Mouse (Mus musculus): Measurements from ENCODE around the gene Trim50.

Trim50 gene

GRCm38 (mm10) chr5:135369787-135370654 lies 16.9 kb downstream of the Trim50 start, which contains the start of gene Nsun5:
Gene Nsun5 (plus strand): TSS chr5:135369953.
- peak; percentile 97 for DNase-seq (ENCODE audit: low read depth, low spot score)

- no peak for DNase-seq (ENCODE audit: low read depth, low spot score)
Observed at GRCm38 (mm10) chr5:135371195-135371594, 18.1 kb downstream of the Trim50 start.

GRCm38 (mm10) chr5:135373601-135374000 lies 20.5 kb downstream of the Trim50 start:
- DNase-seq (ENCODE audit: low read depth, low spot score): no peak

GRCm38 (mm10) chr5:135375167-135375566 lies 22.1 kb downstream of the Trim50 start:
- DNase-seq (ENCODE audit: low read depth, low spot score): no peak

GRCm38 (mm10) chr5:135376341-135376740 lies 23.2 kb downstream of the Trim50 start:
- no peak for DNase-seq (ENCODE audit: low read depth, low spot score)

- no peak for DNase-seq (ENCODE audit: low read depth, low spot score)
Observed at GRCm38 (mm10) chr5:135380681-135381080, 27.6 kb downstream of the Trim50 start.

- no peak for DNase-seq (ENCODE audit: low read depth, low spot score)
Observed at GRCm38 (mm10) chr5:135381356-135381925, 28.3 kb downstream of the Trim50 start.

- DNase-seq (ENCODE audit: low read depth, low spot score): no peak
Observed at GRCm38 (mm10) chr5:135382746-135383145, 29.7 kb downstream of the Trim50 start.

- DNase-seq (ENCODE audit: low read depth, low spot score): no peak
Observed at GRCm38 (mm10) chr5:135383771-135384170, 30.7 kb downstream of the Trim50 start.

GRCm38 (mm10) chr5:135394004-135394823 lies 41.1 kb downstream of the Trim50 start, which contains the start of gene Pom121:
Gene Pom121 (minus strand): TSS chr5:135394546.
- peak; percentile 84 for DNase-seq (ENCODE audit: low read depth, low spot score)

DNA sequence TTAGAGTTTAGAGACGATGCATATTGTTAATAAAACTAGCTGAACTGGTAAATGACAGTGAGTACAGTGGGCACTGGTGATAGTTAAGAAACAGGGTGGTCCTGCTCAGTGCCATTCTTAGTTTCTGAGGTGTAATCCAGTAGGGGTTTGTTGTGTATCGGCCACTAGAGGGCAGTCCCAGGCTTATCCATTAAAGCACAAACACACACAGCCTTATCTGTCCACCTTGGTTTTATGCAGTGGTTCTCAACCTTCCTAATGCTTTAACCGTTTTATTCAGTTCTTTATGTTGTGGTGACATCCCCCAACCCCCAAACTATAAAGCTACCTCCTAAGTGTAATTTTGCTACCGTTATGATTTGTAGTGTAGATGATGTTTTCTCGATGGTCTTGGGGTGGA lies 42.7 kb downstream of the Trim50 start:
- DNase-seq (ENCODE audit: low read depth, low spot score): peak; percentile 80

- DNase-seq (ENCODE audit: low read depth, low spot score): no peak
Observed at GRCm38 (mm10) chr5:135399382-135399781, 46.3 kb downstream of the Trim50 start.

DNA sequence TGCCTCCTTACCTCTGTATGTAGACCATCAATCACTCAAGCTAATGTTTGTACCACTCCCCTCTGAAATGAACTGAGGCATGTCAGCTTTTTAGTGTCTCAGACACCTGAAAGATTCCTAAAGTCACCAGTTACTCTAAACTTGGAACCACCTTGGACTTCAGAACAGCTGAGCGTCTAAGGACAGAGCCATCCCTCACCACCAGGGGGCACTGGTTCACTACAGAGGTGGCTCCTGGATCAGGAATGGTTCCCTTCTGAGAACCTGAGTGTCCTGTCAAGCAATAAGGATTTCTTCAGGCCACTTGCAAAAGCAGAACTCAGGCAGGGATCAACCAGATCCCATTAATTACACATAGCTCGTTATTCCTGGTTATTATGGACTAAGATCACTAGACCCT lies 47.1 kb downstream of the Trim50 start:
- DNase-seq (ENCODE audit: low read depth, low spot score): peak; percentile 89

GRCm38 (mm10) chr5:135404623-135405022 lies 51.5 kb downstream of the Trim50 start:
- no peak for DNase-seq (ENCODE audit: low read depth, low spot score)

GRCm38 (mm10) chr5:135405437-135405836 lies 52.3 kb downstream of the Trim50 start:
- no peak for DNase-seq (ENCODE audit: low read depth, low spot score)

DNA sequence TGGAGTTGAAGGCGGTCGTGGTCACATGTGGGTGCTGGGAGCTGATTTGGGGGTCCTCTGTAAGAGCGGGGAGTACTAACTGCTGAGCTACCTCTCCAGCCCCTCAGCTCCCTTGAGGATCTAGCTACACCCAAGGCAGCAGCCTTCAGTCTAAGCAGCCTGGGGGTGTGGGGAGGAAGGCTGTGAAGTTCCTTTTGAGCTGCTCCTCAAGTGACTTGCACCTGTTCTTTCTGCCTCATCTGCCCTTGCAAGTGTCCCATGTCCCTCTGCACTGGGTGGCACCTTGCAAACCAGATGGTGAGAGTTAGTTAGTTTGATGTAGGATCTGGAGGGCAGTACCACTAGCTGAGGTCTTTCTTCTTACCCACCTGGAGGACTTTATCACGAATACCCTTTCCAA lies 55.0 kb downstream of the Trim50 start:
- no peak for DNase-seq (ENCODE audit: low read depth, low spot score)

DNA sequence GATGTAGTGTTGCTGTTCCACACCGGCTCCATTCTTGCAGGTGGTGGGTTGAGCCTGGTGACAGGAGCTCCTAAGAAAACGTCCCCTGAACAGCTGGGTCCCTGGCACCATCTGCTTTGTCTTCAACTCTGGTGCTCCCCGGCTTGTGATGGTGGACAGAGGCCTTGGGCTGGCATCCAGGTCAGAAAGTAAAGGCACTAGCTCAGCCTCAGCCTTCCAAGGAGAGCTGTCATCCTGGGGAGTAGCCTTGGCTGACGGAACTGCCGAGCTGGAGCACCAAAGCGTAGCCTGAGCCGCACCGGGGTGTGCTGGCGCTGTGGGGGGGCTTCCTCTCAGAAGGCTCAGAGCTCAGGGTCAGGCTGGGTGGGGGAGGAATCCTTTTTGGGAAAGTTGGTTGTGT lies 57.2 kb downstream of the Trim50 start:
- no peak for DNase-seq (ENCODE audit: low read depth, low spot score)
